Mouse (Mus musculus) gastrocnemius, postnatal 25 days (tissue): ENCODE results near the gene Mybl2. TPM values are rescaled to one million over a fixed set of nuclear protein-coding genes. Genes with fewer than 3 reads are reported as not detected.

Source experiments
- DNase-seq: peaks from one replicate; pipeline ENCODE4 v3.0.0; 2022
- microRNA-seq, 2 experiments: library from miRNA; unstranded; fragments of <30 nt; microRNA quantifications; one replicate each; pipeline ENCODE4 v1.2.0; 2021; ENCODE audit warnings: borderline replicate concordance in 2 of 2
- total RNA-seq, 2 experiments: library from RNA; stranded (reverse); gene quantifications; 1 replicate in 1 of 2; 2 replicates in 1 of 2; pipeline ENCODE4 v1.2.3; 2021

Mybl2 gene
- total RNA-seq, 2 experiments from 2014 or later = 0.56 to 0.70 TPM

DNA sequence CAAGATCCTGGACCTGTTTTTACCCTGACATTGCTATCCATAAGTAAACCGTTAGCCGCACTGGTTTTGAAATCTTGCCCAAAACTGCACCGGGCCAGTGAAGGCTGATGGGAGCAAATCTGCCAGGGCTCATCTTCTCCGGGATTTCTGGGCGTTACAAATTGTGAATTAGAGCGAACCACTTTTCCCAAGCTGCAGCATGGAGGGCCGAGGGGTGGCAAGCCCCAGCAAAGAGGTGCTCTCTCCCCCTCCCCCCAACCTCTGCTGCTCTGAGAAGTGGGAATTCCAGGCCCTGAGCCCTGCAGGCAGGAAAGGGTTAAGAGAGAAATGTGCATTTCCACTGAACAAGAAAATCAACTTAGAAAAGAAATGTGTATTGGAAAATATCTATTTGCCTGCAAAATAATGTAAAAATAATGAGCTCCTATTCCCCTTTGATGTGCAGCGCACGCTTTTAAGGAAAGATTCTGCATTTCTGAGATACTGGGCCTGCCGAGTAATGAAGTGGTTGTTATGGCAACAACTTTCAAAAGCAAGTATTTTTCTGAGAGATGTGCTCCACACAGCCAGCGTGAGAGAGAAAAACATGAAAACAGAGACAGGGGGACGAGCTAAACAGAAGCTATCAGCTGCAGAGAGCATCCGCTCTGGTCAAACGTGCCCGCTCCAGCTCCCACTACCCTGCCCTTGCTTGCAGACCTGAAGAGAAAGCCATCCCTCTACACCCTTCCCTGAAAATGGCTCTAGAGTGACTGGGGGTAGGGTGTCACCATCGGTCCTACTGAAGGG is 57.1 kb downstream of the Mybl2 start:
- DNase-seq = no peak

DNA sequence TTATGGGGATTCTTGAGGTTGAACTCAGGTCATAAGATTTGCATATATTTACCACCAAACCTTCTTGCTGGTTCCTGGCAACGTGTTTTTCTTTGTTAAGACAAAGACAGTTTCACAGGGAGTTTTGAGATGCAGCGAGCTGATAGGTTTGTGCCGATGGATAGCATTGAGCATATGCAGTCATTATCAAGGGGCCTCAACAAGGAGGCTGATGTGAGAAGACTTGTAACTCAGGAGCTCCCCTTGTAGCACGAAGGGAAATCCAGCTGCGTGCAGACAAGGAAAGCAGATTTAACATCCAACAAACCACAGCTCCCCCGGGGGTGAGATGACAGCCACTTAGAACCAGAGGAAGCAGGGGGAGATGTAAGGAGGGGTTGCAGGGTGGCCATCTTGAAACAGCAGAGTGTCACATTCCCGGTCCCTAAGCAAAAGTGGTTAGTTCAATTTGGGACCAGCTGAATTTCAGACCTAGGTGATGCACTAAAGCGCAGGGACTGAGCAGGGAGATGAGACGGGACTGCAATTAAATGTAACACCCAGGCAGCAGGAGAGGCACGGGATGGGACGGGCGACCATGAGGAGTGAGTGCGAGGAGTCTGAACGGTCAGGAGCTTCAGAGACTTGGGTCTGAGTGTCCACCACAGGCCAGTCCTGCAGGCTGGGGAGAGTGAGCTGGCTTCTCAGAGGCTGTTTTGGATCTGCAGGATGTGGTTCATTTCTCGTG is 66.3 kb downstream of the Mybl2 start:
- DNase-seq = no peak

DNA sequence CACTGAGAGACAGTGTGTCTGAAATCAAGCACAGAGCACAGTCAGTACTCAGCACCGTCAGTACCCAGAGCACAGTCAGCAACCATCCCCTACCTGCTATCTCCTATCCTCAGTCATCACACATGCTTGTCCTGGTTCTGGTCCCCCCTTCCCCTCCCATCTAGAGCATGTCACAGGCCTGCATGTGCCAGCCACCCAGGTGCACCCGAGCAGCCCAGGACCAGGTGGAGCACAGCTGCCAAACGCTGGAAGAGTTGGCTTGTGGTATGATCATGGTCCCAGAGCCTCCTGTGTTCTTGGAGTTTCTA is 66.8 kb downstream of the Mybl2 start:
- DNase-seq = no peak

- peak; percentile 28 for DNase-seq
Measured at GRCm38 (mm10) chr2:163122319-163122718, 67.8 kb downstream of the Mybl2 start.

GRCm38 (mm10) chr2:163123496-163123895 is 69.0 kb downstream of the Mybl2 start:
- no peak for DNase-seq

DNA sequence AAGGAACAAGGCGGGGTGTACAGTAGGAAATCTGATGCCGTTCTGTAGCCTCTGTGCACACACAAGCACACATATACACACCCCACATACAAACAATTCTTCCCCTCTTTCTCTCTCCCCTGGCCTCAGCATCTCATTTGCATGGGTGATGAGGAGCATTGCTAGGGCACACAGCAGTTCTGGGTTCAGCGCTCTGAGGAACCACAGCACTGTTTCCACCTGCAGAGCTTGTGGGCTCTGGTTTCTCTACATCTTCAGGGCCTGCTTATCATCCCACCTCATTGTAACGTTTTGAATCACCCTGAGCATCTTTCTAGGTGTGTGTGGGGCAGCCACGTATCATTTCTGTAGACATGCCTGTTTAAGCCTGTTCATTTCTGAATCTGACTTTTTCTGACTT is 76.3 kb downstream of the Mybl2 start:
- no peak for DNase-seq

GRCm38 (mm10) chr2:163132314-163132713 is 77.8 kb downstream of the Mybl2 start:
- no peak for DNase-seq

Small RNA genes within 50 kb of the gene (microRNA-seq; reads per million reads assigned to microRNA genes)
- gene Gm22174 (0 reads per million in 2 experiments), gene Mir7003 (0 reads per million in 2 experiments)

Other genes with a start within 250 kb of the Mybl2 start
- 10 to 100 TPM; 40.2 to 45.2 TPM for gene Srsf6, start 123.2 kb upstream of the Mybl2 start, total RNA-seq
- under 1 TPM in 1 of 2 experiments, not detected in 1; 0.13 TPM for gene L3mbtl1, start 111.2 kb upstream of the Mybl2 start, total RNA-seq
- gene Sgk2, start 67.4 kb upstream of the Mybl2 start, total RNA-seq = not detected
- gene Ift52, start 37.3 kb upstream of the Mybl2 start, total RNA-seq = 10 to 100 TPM; 10.6 to 12.6 TPM
- gene Gtsf1l, start 33.2 kb downstream of the Mybl2 start, total RNA-seq = not detected
- gene Tox2, start 148.4 kb downstream of the Mybl2 start, total RNA-seq = under 1 TPM; 0.10 to 0.32 TPM